8 mouse cellular contexts compared by ENCODE assay signal in genomic region chr15:84987020-84987815, GRCm38 (mm10). TPM values are rescaled to one million over a fixed set of nuclear protein-coding genes. Genes with fewer than 3 reads are reported as not detected.
A peak's percentile ranks its signal among the peaks of the same experiment; 100 is the strongest.
DNase-seq lines count a peak whose midpoint lies in the region; ATAC-seq lines count a peak whose summit lies in the region.

No protein-coding gene starts in this region.

- H3K36me3 ChIP-seq in embryonic facial prominence, embryonic 10.5 days (replicated peaks): 0 out of 2 replicates have a peak, but pooled peaks cover 2% of the 10 kb centered on the region
- 0 out of 2 replicates have a peak, but pooled peaks cover 5% of the 10 kb centered on the region for H3K36me3 ChIP-seq in hindbrain, embryonic 10.5 days
- no peaks in the 10 kb centered on the region for H3K36me3 ChIP-seq in liver, embryonic 16.5 days (ENCODE audit: control insufficient read depth, insufficient read depth)
- H3K36me3 ChIP-seq in neural tube, embryonic 13.5 days: 0 out of 2 replicates have a peak, but pooled peaks cover 7% of the 10 kb centered on the region

- peaks cover 35% of the 10 kb centered on the region for H3K4me1 ChIP-seq in embryonic facial prominence, embryonic 10.5 days
- peaks cover 49% of the 10 kb centered on the region for H3K4me1 ChIP-seq in hindbrain, embryonic 10.5 days (replicated peaks)
- peaks cover 11% of the 10 kb centered on the region for H3K4me1 ChIP-seq in liver, embryonic 16.5 days (ENCODE audit: control insufficient read depth, low read depth, low read length)
- H3K4me1 ChIP-seq in neural tube, embryonic 13.5 days (replicated peaks): peaks cover 52% of the 10 kb centered on the region

- peak overlapping the region; percentile 86 for H3K27ac ChIP-seq in embryonic facial prominence, embryonic 10.5 days (replicated peaks)
- peak overlapping the region; percentile 91 for H3K27ac ChIP-seq in hindbrain, embryonic 10.5 days
- H3K27ac ChIP-seq in liver, embryonic 16.5 days (ENCODE audit: low read length): no peak overlapping the region
- peak overlapping the region; percentile 83 for H3K27ac ChIP-seq in neural tube, embryonic 13.5 days (replicated peaks)

- DNase-seq in left cerebral cortex, adult 18-20 months (ENCODE audit: low spot score in 2 of 2): peak; percentile 49
- no peak for DNase-seq in left cerebral cortex, adult 11 months (ENCODE audit: low spot score)
- peak; percentile 53 for DNase-seq in Muller cell, postnatal 12 days (ENCODE audit: inconsistent ontology term)
- DNase-seq in embryonic facial prominence, embryonic 10.5 days (ENCODE audit: low spot score): peak; percentile 61
- no peak for DNase-seq in hindbrain, embryonic 10.5 days (ENCODE audit: low spot score)
- DNase-seq in layer of hippocampus, adult 18-20 months (ENCODE audit: low spot score in 2 of 2): no peak

- no peaks in the 10 kb centered on the region for H3K9me3 ChIP-seq in embryonic facial prominence, embryonic 10.5 days
- H3K9me3 ChIP-seq in hindbrain, embryonic 10.5 days: no peaks in the 10 kb centered on the region
- H3K9me3 ChIP-seq in liver, embryonic 16.5 days (replicated peaks; ENCODE audit: control insufficient read depth, low read length): no peaks in the 10 kb centered on the region
- no peaks in the 10 kb centered on the region for H3K9me3 ChIP-seq in neural tube, embryonic 13.5 days

- ATAC-seq in liver, embryonic 16.5 days (ENCODE audit: low read depth): peak; percentile 43
- peak; percentile 66 for ATAC-seq in neural tube, embryonic 13.5 days (ENCODE audit: low read depth)

- WGBS in embryonic facial prominence, embryonic 10.5 days: under 1% methylated on average over 53 of the region's 53 CpGs
- WGBS in hindbrain, embryonic 10.5 days: under 1% methylated on average over 53 of the region's 53 CpGs
- under 1% methylated on average over 44 of the region's 53 CpGs for WGBS in liver, embryonic 16.5 days (ENCODE audit: insufficient replicate concordance)
- WGBS in neural tube, embryonic 13.5 days: 1% methylated on average over 50 of the region's 53 CpGs

- H3K4me2 ChIP-seq in liver, embryonic 16.5 days (ENCODE audit: low read depth, low read length): peak overlapping the region; percentile 76
- H3K4me2 ChIP-seq in neural tube, embryonic 13.5 days: peak overlapping the region; percentile 77

- peaks cover 18% of the 10 kb centered on the region for H3K27me3 ChIP-seq in embryonic facial prominence, embryonic 10.5 days (replicated peaks; ENCODE audit: low read depth, poor library complexity, severe bottlenecking)
- H3K27me3 ChIP-seq in hindbrain, embryonic 10.5 days (ENCODE audit: insufficient read depth, poor library complexity, severe bottlenecking): peaks cover 13% of the 10 kb centered on the region; the same call in 1 of the 2 replicates
- H3K27me3 ChIP-seq in liver, embryonic 16.5 days (ENCODE audit: control insufficient read depth, insufficient read depth, low read depth, low read length): peaks cover 18% of the 10 kb centered on the region
- peaks cover 10% of the 10 kb centered on the region; the same call in 1 of the 2 replicates for H3K27me3 ChIP-seq in neural tube, embryonic 13.5 days

- H3K4me3 ChIP-seq in embryonic facial prominence, embryonic 10.5 days: peak overlapping the region; percentile 82
- H3K4me3 ChIP-seq in hindbrain, embryonic 10.5 days: peak overlapping the region; percentile 89
- H3K4me3 ChIP-seq in liver, embryonic 16.5 days (ENCODE audit: low read depth, low read length): peak overlapping the region; percentile 68
- peak overlapping the region; percentile 70 for H3K4me3 ChIP-seq in neural tube, embryonic 13.5 days

- H3K9ac ChIP-seq in liver, embryonic 16.5 days (ENCODE audit: low read depth, low read length): peak overlapping the region; percentile 67
- peak overlapping the region; percentile 90 for H3K9ac ChIP-seq in neural tube, embryonic 13.5 days

RNA-seq across cellular contexts. Expression of gene 5031439G07Rik, which starts 1.1 kb away (rescaled TPM):
- 10 to 100 TPM; 90.8 to 94.2 TPM for total RNA-seq in left cerebral cortex, adult 18-20 months (2021)
- polyA plus RNA-seq in embryonic facial prominence, embryonic 10.5 days (2016; fragmentation: Nextera tagmentation; extraction: Ambion mirVana): 8.3 and 9.3 TPM in 2 replicates
- polyA plus RNA-seq in hindbrain, embryonic 10.5 days (2016; fragmentation: Nextera tagmentation; extraction: Ambion mirVana): 11.2 and 12.1 TPM in 2 replicates
- 1.5 and 1.8 TPM in 2 replicates for polyA plus RNA-seq in liver, embryonic 16.5 days (2015; fragmentation: Nextera tagmentation; extraction: Ambion mirVana)
- 17.4 and 18.8 TPM in 2 replicates for polyA plus RNA-seq in neural tube, embryonic 13.5 days (2015; fragmentation: Nextera tagmentation; extraction: Ambion mirVana)
- 100 to 1,000 TPM in 1 of 2 experiments, 10 to 100 TPM in 1; 97.0 to 102 TPM for total RNA-seq in layer of hippocampus, adult 18-20 months (2021)

RNA-seq across cellular contexts. Expression of gene Upk3a, which starts 29.7 kb away (rescaled TPM):
- total RNA-seq in left cerebral cortex, adult 18-20 months (2021): under 1 TPM; 0.35 to 0.42 TPM
- polyA plus RNA-seq in embryonic facial prominence, embryonic 10.5 days (2016; fragmentation: Nextera tagmentation; extraction: Ambion mirVana): not detected in 2 replicates
- 0.15 and 0.47 TPM in 2 replicates for polyA plus RNA-seq in hindbrain, embryonic 10.5 days (2016; fragmentation: Nextera tagmentation; extraction: Ambion mirVana)
- polyA plus RNA-seq in liver, embryonic 16.5 days (2015; fragmentation: Nextera tagmentation; extraction: Ambion mirVana): 0.08 TPM in 1 of 2 replicates, not detected in the other
- 0.59 and 0.65 TPM in 2 replicates for polyA plus RNA-seq in neural tube, embryonic 13.5 days (2015; fragmentation: Nextera tagmentation; extraction: Ambion mirVana)
- under 1 TPM in 1 of 2 experiments, not detected in 1; 0.40 TPM for total RNA-seq in layer of hippocampus, adult 18-20 months (2021)

RNA-seq across cellular contexts. Expression of gene Fam118a, which starts 41.5 kb away (rescaled TPM):
- total RNA-seq in left cerebral cortex, adult 18-20 months (2021): 10 to 100 TPM; 25.6 to 27.1 TPM
- polyA plus RNA-seq in embryonic facial prominence, embryonic 10.5 days (2016; fragmentation: Nextera tagmentation; extraction: Ambion mirVana): 27.0 and 29.8 TPM in 2 replicates
- 29.6 and 37.2 TPM in 2 replicates for polyA plus RNA-seq in hindbrain, embryonic 10.5 days (2016; fragmentation: Nextera tagmentation; extraction: Ambion mirVana)
- 5.4 and 6.9 TPM in 2 replicates for polyA plus RNA-seq in liver, embryonic 16.5 days (2015; fragmentation: Nextera tagmentation; extraction: Ambion mirVana)
- 25.6 and 28.2 TPM in 2 replicates for polyA plus RNA-seq in neural tube, embryonic 13.5 days (2015; fragmentation: Nextera tagmentation; extraction: Ambion mirVana)
- 10 to 100 TPM; 29.9 to 35.2 TPM for total RNA-seq in layer of hippocampus, adult 18-20 months (2021)

Comparison
In these comparisons a context has a peak if more than half of its experiments do, and no peak if none do; other contexts are left out.
1. DNase-seq: peak in left cerebral cortex, adult 18-20 months (2 of 2), Muller cell, postnatal 12 days (single experiment) and embryonic facial prominence, embryonic 10.5 days (single experiment); none in left cerebral cortex, adult 11 months (single experiment), hindbrain, embryonic 10.5 days (single experiment) and layer of hippocampus, adult 18-20 months (0 of 2).
2. Peak in every context shown above with its lines, with median percentiles within 50 percentile points of each other: H3K4me3 ChIP-seq.